Mouse (Mus musculus): ENCODE measurements around the gene Pycr1. TPM values are rescaled to one million over a fixed set of nuclear protein-coding genes. Genes with fewer than 3 reads are reported as not detected.

Pycr1 gene
- polyA plus RNA-seq, 1 experiment from 2014 or later, result 25.4 TPM

GRCm38 (mm10) chr11:120622805-120623204 lies 20.8 kb downstream of the Pycr1 start:
- H3K4me1 ChIP-seq, result peaks cover 21% of the 10 kb centered on the region
- 88% methylated on average over 6 of the region's 6 CpGs for WGBS
- no peak overlapping the region for H3K9ac ChIP-seq
- no peak for ATAC-seq (ENCODE audit: borderline replicate concordance, extremely low read depth, low FRiP score, low TSS enrichment)
- H3K9me3 ChIP-seq, result no peaks in the 10 kb centered on the region
- H3K36me3 ChIP-seq, result peaks cover 50% of the 10 kb centered on the region
- H3K27ac ChIP-seq, result no peak overlapping the region
- no peak overlapping the region for H3K4me3 ChIP-seq
- H3K27me3 ChIP-seq, result no peaks in the 10 kb centered on the region
- no peak overlapping the region for H3K4me2 ChIP-seq

DNA sequence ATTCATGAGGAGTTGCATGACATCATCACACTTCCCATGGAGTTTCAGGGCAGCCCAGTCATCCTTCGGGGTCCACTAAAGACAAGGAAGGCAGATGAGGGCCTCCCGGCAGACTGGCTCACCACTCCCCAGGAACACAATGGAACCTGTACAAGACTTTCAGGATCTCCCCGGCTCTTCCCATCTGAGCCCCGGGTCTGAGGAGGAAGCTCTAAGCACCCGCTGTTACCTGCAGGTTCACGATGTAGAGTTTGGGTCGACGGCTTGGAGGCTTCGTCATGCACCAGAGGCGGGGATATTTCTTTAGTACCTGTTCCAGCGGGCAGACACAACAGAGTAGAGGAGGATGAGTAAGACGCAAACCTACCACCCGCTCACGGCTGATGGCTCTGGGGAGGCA lies 23.4 kb downstream of the Pycr1 start:
- Histone ChIP-seq H3K9me3 (no peaks in the 10 kb centered on the region), H3K27ac (no peak overlapping the region), H3K27me3 (no peaks in the 10 kb centered on the region), H3K36me3 (peaks cover 43% of the 10 kb centered on the region), H3K9ac (no peak overlapping the region), H3K4me3 (no peak overlapping the region), H3K4me1 (peaks cover 24% of the 10 kb centered on the region), H3K4me2 (no peak overlapping the region)
- ATAC-seq (ENCODE audit: borderline replicate concordance, extremely low read depth, low FRiP score, low TSS enrichment), result no peak
- 90% methylated on average over 14 of the region's 14 CpGs for WGBS

- WGBS, result 87% methylated on average over 25 of the region's 25 CpGs
- Histone ChIP-seq H3K4me2 (no peak overlapping the region), H3K36me3 (peaks cover 52% of the 10 kb centered on the region), H3K4me3 (no peak overlapping the region), H3K27ac (no peak overlapping the region), H3K27me3 (no peaks in the 10 kb centered on the region), H3K9ac (no peak overlapping the region), H3K9me3 (no peaks in the 10 kb centered on the region), H3K4me1 (peaks cover 18% of the 10 kb centered on the region)
- ATAC-seq (ENCODE audit: borderline replicate concordance, extremely low read depth, low FRiP score, low TSS enrichment), result no peak
Observed at GRCm38 (mm10) chr11:120618619-120619535, 24.7 kb downstream of the Pycr1 start.

- no peaks in the 10 kb centered on the region for H3K9me3 ChIP-seq
- H3K36me3 ChIP-seq, result peaks cover 52% of the 10 kb centered on the region
- peaks cover 14% of the 10 kb centered on the region for H3K4me1 ChIP-seq
- WGBS, result under 1% methylated on average over 56 of the region's 56 CpGs
- ATAC-seq (ENCODE audit: borderline replicate concordance, extremely low read depth, low FRiP score, low TSS enrichment), result peak; percentile 92
- no peaks in the 10 kb centered on the region for H3K27me3 ChIP-seq
- H3K4me3 ChIP-seq, result peak within 1 kb of the TSS; percentile 95
- peak within 1 kb of the TSS; percentile 68 for H3K27ac ChIP-seq
- peak within 1 kb of the TSS; percentile 86 for H3K9ac ChIP-seq
- peak within 1 kb of the TSS; percentile 89 for H3K4me2 ChIP-seq
Observed at GRCm38 (mm10) chr11:120617519-120618112, 26.0 kb downstream of the Pycr1 start, which contains the start of gene Pcyt2. Gene Pcyt2 (minus strand): TSS chr11:120617936.

DNA sequence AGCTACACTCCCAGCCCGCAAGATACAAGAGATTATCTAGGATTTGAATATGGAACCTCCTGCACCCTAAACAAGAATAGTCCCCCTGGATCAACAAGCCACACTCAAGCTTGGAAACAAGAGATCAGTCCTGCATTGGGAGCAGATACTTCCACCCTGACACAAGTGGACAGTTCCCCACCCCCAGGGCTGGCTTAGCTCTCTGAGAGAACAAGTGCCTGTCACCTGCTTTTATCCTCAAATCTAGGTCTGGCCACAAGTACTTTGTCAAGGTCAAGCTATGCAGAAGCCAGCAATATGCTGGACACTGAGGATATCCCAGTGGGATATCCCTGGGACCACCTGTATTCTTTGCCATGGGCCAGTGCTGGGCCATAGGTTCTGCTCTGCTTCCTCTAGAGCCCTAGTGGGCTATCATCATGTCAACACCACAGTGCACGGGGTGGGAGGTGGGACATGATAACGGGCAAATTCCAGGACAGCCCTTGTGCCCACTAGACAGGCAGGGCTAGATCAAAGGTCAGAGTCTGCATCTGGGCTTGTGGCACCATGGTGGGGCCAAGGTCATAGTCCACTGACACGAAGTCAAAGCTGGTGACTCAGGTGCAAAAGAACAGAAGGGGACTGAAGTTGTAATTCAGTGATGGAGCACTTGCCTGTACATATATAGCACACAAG lies 26.8 kb downstream of the Pycr1 start:
- 38% methylated on average over 4 of the region's 4 CpGs for WGBS
- Histone ChIP-seq H3K4me2 (peak overlapping the region; percentile 89), H3K36me3 (peaks cover 57% of the 10 kb centered on the region), H3K4me1 (peaks cover 14% of the 10 kb centered on the region), H3K9ac (peak overlapping the region; percentile 86), H3K27ac (no peak overlapping the region), H3K27me3 (no peaks in the 10 kb centered on the region), H3K4me3 (peak overlapping the region; percentile 95), H3K9me3 (no peaks in the 10 kb centered on the region)
- no peak for ATAC-seq (ENCODE audit: borderline replicate concordance, extremely low read depth, low FRiP score, low TSS enrichment)

- Histone ChIP-seq H3K4me1 (peaks cover 14% of the 10 kb centered on the region), H3K27ac (no peak overlapping the region), H3K9ac (no peak overlapping the region), H3K9me3 (no peaks in the 10 kb centered on the region), H3K4me2 (no peak overlapping the region), H3K27me3 (no peaks in the 10 kb centered on the region), H3K4me3 (no peak overlapping the region), H3K36me3 (peaks cover 62% of the 10 kb centered on the region)
- WGBS, result 90% methylated on average over 11 of the region's 11 CpGs
- no peak for ATAC-seq (ENCODE audit: borderline replicate concordance, extremely low read depth, low FRiP score, low TSS enrichment)
Observed at GRCm38 (mm10) chr11:120615606-120616203, 27.9 kb downstream of the Pycr1 start.

DNA sequence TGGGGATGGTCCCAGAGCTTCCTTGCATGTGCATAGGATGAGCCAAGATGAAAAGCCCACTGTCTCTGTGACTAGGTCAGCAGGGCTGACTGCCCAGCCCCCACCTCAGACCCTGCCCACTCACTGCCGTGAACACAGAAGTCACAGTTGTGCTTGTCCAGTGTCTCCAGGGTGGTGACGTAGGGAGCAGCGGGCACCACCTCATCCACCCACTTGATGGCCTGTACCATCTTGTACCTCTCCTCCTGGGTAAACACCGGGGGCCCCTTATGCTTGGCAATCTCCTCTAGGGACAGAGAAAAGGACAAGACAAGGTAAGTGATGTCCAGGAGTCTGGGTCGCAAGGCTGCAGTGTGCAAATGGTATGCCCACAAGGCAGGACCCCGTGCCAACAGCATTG lies 28.4 kb downstream of the Pycr1 start:
- H3K36me3 ChIP-seq, result peaks cover 59% of the 10 kb centered on the region
- no peak overlapping the region for H3K4me3 ChIP-seq
- no peak overlapping the region for H3K4me2 ChIP-seq
- H3K4me1 ChIP-seq, result peaks cover 14% of the 10 kb centered on the region
- no peak overlapping the region for H3K9ac ChIP-seq
- ATAC-seq (ENCODE audit: borderline replicate concordance, extremely low read depth, low FRiP score, low TSS enrichment), result no peak
- H3K27me3 ChIP-seq, result no peaks in the 10 kb centered on the region
- no peak overlapping the region for H3K27ac ChIP-seq
- no peaks in the 10 kb centered on the region for H3K9me3 ChIP-seq
- 90% methylated on average over 6 of the region's 6 CpGs for WGBS

DNA sequence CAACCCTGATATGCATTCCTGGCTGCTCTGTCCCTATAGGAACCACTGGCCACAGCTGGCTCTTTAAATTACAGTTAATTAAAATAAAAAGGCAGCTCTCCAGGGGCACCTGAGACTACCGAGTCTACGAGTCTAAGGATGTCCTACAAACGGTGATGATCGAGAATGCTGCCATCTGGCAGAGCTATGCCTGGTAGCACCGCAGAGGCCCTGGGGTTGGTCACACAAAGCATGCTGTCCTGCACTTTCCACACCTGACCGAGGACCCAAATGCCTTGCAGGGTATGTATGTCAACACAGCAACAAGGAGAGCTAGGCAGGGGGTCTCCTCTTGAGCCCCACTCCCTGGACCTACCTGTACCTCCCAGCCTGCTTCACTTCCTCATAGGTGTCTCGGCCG lies 29.6 kb downstream of the Pycr1 start:
- Histone ChIP-seq H3K4me3 (no peak overlapping the region), H3K9ac (no peak overlapping the region), H3K27ac (no peak overlapping the region), H3K4me2 (no peak overlapping the region), H3K4me1 (peaks cover 18% of the 10 kb centered on the region), H3K36me3 (peaks cover 48% of the 10 kb centered on the region), H3K9me3 (no peaks in the 10 kb centered on the region), H3K27me3 (0 out of 2 replicates have a peak, but pooled peaks cover 4% of the 10 kb centered on the region)
- no peak for ATAC-seq (ENCODE audit: borderline replicate concordance, extremely low read depth, low FRiP score, low TSS enrichment)
- WGBS, result 84% methylated on average over 8 of the region's 8 CpGs

- no peak for ATAC-seq (ENCODE audit: borderline replicate concordance, extremely low read depth, low FRiP score, low TSS enrichment)
- no peak overlapping the region for H3K4me3 ChIP-seq
- no peak overlapping the region for H3K27ac ChIP-seq
- 0 out of 2 replicates have a peak, but pooled peaks cover 9% of the 10 kb centered on the region for H3K27me3 ChIP-seq
- peaks cover 23% of the 10 kb centered on the region for H3K4me1 ChIP-seq
- no peak overlapping the region for H3K4me2 ChIP-seq
- H3K36me3 ChIP-seq, result peaks cover 43% of the 10 kb centered on the region
- WGBS, result 85% methylated on average over 9 of the region's 10 CpGs
- no peaks in the 10 kb centered on the region for H3K9me3 ChIP-seq
- no peak overlapping the region for H3K9ac ChIP-seq
Observed at GRCm38 (mm10) chr11:120613481-120613972, 30.0 kb downstream of the Pycr1 start.

DNA sequence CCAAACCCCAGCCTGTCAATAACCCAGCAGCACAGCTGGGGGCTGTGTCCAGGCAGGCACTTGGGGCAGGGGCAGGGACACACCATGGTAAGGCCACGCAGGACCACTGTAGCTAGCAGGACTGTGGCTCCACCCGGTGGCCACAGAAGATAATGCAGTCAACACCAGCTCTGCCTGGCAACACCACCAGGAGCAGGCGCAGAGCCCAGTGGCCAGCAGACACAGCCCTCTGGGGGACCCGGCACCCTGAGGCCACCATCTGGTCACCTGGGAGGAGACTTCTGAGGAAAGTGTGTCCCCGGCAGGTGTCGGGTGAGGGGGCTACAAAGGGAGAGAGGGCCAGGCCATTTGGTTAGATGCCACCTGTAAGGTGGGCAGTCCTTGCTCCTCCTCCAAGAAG lies 30.8 kb downstream of the Pycr1 start:
- WGBS, result 36% methylated on average over 6 of the region's 6 CpGs
- 0 out of 2 replicates have a peak, but pooled peaks cover 10% of the 10 kb centered on the region for H3K27me3 ChIP-seq
- peaks cover 37% of the 10 kb centered on the region for H3K36me3 ChIP-seq
- no peak overlapping the region for H3K4me2 ChIP-seq
- no peaks in the 10 kb centered on the region for H3K9me3 ChIP-seq
- H3K27ac ChIP-seq, result no peak overlapping the region
- H3K9ac ChIP-seq, result no peak overlapping the region
- no peak overlapping the region for H3K4me3 ChIP-seq
- no peak for ATAC-seq (ENCODE audit: borderline replicate concordance, extremely low read depth, low FRiP score, low TSS enrichment)
- peaks cover 27% of the 10 kb centered on the region for H3K4me1 ChIP-seq

DNA sequence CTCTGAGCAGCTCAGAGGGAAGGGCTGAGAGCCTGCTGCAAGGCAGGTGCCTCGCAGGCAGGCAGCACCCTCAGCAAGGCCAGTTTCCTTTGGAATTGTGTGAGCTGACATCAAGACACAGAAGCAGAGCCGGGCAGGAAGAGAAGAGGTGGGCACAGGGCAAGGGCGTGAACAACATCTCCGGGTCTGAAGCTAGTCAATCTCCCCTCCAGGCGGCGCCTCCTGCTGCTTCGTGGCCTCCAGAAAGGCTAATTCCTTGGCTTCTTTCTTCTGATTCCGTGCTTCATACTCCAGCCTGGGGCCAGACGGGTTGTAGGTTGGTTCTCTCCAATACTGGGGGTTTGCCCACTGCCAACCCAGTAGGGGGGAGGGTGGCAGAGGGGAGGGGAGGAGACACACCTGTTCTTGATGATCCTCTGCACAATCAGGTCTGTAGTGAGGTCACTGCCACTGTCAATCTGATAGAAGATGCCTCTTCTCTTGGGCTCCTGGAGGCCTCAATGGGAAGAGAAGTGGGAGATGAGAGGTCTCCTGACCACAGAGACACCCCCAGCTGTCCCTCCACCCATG lies 33.0 kb downstream of the Pycr1 start:
- Histone ChIP-seq H3K4me2 (no peak overlapping the region), H3K27ac (no peak overlapping the region), H3K4me3 (no peak overlapping the region), H3K36me3 (peaks cover 41% of the 10 kb centered on the region), H3K4me1 (peaks cover 26% of the 10 kb centered on the region), H3K27me3 (0 out of 2 replicates have a peak, but pooled peaks cover 10% of the 10 kb centered on the region), H3K9ac (no peak overlapping the region), H3K9me3 (no peaks in the 10 kb centered on the region)
- no peak for ATAC-seq (ENCODE audit: borderline replicate concordance, extremely low read depth, low FRiP score, low TSS enrichment)
- 85% methylated on average over 9 of the region's 9 CpGs for WGBS

Measured in lung, embryonic 15.5 days (tissue).